Mouse (Mus musculus) splenic B cell, adult 2 months (primary cell): ENCODE data around the gene Haghl.
"Not testable (repeated sequence)": the region's sequence is repeated elsewhere in the genome, so short reads cannot be mapped to it uniquely, and the experiment has no call there.

ENCODE experiments used
- DNase-seq: peaks from one replicate; pipeline ENCODE4 v3.0.0-alpha.2; 2011; ENCODE audit warnings: low read depth, low spot score
- H3K27me3 ChIP-seq: 2 replicates; pipeline ENCODE4 v1.6.1; 2012; ENCODE audit warnings: mild to moderate bottlenecking, low read length, moderate library complexity, mixed read lengths; ENCODE audit not compliant: control insufficient read depth, poor library complexity, insufficient read depth, severe bottlenecking
- H3K36me3 ChIP-seq: 2 replicates; pipeline ENCODE4 v1.6.1; 2012; ENCODE audit warnings: mild to moderate bottlenecking, low read length, moderate library complexity, mixed read lengths; ENCODE audit not compliant: control insufficient read depth, poor library complexity, insufficient read depth, severe bottlenecking

Gene Haghl

DNA sequence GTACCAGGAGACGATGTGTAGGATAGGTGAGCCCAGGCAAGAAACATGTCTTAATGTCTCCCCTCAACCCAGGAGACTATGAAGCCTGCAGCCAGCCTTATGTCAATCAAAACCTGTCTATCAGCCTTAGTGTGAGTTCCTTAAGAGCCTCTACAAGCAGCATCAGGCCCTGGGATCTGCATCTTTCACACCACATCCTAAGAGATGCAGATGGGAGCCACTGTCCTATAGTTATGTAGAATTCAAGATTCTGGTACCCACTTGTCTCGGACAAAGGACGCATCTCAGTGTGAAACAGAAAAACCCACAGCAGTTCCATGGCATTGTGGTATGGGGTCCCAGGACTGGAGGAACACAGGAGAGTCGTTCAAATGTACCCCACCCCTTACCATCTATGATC lies 30.4 kb downstream of the Haghl start:
- no peak for DNase-seq
- no peaks in the 10 kb centered on the region for H3K36me3 ChIP-seq
- H3K27me3 ChIP-seq = no peaks in the 10 kb centered on the region

DNA sequence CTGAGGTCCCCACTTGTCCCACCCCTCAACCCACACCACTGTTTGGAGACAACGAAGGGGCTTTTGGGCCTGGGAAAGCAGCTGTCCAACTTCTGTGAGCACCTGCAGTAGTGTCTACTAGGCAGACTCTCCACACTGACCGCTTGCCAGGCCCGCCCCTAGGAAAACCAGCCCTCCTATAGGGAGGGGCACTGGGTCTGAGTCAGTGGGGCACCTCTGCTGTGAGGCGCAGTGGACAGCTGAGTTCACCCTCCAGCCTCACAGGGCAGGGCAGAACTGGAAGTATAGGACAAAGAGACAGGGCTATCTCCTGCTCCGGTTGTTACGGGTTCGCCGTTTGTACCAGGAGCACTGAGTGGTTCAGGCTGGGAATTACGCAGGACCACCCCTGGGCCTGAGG lies 31.2 kb downstream of the Haghl start, which contains the start of gene Msln:
Gene Msln, minus strand, starts transcription at position 138 of the 400 bp plus-strand sequence.
- H3K27me3 ChIP-seq = no peaks in the 10 kb centered on the region
- H3K36me3 ChIP-seq = no peaks in the 10 kb centered on the region
- DNase-seq = no peak

DNA sequence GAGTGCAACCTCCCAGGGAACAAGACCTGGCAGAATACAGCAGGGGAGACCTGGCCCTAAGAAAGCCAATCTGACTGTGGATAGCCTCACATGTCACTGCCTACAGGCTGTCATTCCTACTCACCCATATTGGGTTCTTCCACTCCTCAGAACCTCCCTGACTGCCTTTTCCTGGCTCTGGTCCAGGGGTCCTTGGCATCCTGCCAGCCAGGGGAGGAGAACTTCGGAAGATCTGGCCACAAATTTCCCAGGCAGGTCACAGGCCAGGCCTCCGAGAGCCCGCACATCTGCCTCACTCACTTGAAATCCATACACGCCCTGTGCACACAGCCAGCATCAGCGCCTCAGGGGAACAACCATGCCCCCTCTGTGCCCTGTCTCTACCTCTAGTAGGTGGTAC lies 34.0 kb downstream of the Haghl start:
- no peak for DNase-seq
- no peaks in the 10 kb centered on the region for H3K27me3 ChIP-seq
- H3K36me3 ChIP-seq = no peaks in the 10 kb centered on the region

- Histone ChIP-seq H3K27me3 (no peaks in the 10 kb centered on the region), H3K36me3 (no peaks in the 10 kb centered on the region)
- DNase-seq = no peak
Measured at GRCm38 (mm10) chr17:25749314-25749713, 36.2 kb downstream of the Haghl start.

GRCm38 (mm10) chr17:25748238-25748637 lies 37.2 kb downstream of the Haghl start:
- Histone ChIP-seq H3K27me3 (no peaks in the 10 kb centered on the region), H3K36me3 (no peaks in the 10 kb centered on the region)
- no peak for DNase-seq

DNA sequence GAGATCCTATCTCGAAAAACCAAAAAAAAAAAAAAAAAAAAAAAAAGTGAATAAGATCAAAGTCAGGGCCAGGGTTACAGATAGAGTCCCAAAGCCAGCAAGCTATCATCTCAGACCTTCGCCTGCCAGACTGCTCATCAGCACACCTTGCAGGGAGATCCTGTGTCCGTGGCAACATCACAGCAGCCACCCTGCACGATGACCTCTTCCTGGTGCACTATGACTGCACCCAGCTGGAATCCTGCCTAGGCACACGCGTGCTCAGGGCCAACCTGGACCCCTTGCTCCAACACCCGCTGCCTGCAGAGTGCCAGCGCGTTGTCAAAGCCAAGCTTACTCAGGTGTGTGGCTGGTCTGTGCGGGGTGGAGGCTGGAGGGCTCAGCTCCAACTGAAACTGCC lies 41.2 kb downstream of the Haghl start:
- no peaks in the 10 kb centered on the region for H3K36me3 ChIP-seq
- H3K27me3 ChIP-seq = no peaks in the 10 kb centered on the region
- no peak for DNase-seq

GRCm38 (mm10) chr17:25743831-25744230 lies 41.6 kb downstream of the Haghl start:
- H3K36me3 ChIP-seq = no peaks in the 10 kb centered on the region
- DNase-seq = no peak
- no peaks in the 10 kb centered on the region for H3K27me3 ChIP-seq

GRCm38 (mm10) chr17:25741471-25741870 lies 44.0 kb downstream of the Haghl start:
- not testable (repeated sequence) for DNase-seq, H3K36me3 ChIP-seq, H3K27me3 ChIP-seq

DNA sequence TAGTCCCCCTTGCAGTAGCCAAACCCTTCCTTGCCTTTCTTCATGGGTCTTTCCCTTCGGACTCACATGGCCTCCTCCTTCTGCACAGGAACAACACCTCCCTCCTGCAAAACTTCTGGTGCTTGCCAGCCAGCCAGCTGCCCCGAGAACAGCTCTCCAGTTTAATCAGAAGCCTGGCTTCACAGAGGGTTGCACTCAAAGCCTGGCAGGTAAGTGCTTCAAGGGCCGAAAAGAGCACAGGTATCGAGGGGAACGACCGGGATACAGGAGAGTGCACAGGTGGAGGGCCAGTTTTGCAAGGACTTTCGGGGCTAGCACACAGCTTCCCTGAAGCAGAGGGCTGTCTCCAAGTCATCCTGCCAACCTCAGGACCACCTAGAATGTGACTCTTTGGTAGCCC lies 46.6 kb downstream of the Haghl start:
- no peak for DNase-seq
- no peaks in the 10 kb centered on the region for H3K27me3 ChIP-seq
- no peaks in the 10 kb centered on the region for H3K36me3 ChIP-seq

DNA sequence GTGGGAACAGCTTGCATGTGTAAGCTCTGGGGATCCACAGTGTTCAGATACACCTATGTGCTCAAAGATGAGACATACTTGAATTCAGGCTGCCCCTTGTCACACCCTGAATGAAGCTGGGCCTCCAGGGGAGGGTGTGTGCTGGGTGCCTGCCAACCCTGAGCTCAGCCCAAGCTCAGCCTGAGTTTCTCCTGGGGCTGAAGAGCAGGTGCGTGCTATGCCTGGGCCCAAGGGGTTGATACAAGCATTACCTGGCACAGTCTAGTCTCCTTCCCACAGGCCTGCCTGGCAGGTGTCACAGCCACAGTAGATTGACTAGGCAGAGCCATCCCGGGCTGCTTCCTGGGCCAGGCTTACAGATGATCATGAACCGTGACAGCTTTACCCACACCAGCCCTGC lies 49.7 kb downstream of the Haghl start, which contains the start of gene Mslnl:
Gene Mslnl, plus strand, starts transcription at position 298 of the 400 bp plus-strand sequence.
- no peaks in the 10 kb centered on the region for H3K27me3 ChIP-seq
- no peak for DNase-seq

GRCm38 (mm10) chr17:25735246-25735645 lies 50.2 kb downstream of the Haghl start:
- no peaks in the 10 kb centered on the region for H3K27me3 ChIP-seq
- no peak for DNase-seq
- no peaks in the 10 kb centered on the region for H3K36me3 ChIP-seq

More for the DNA sequence above, 49.7 kb downstream of the Haghl start, which contains the start of gene Mslnl:
- no peaks in the 10 kb centered on the region for H3K36me3 ChIP-seq

DNA sequence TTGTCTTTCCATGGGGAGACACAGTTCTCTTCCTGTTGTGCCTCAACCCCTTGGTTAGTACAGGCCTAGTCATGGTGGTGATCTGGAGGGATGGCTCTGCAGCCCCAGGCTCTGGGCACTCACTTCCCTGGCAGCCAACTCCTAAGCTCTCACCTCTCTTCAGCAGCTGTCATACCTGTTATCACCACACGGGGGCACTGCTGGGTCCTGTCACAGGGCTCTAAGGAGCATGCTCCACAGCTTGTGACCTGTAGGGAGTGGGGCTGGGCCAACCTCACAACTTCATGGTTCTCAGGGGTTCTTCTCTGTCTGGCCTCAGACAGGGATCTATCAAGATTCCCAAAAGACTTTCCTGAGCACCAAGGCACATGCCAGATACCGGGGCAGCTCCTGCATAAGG lies 53.4 kb downstream of the Haghl start:
- Histone ChIP-seq H3K27me3 (no peaks in the 10 kb centered on the region), H3K36me3 (no peaks in the 10 kb centered on the region)
- DNase-seq = peak; percentile 90
